Mouse (Mus musculus): ENCODE measurements at regions not wholly inside any gene's neighbourhood (a gene's known extent, or its start where the extent isn't known, plus 50 kb on each side); places are given as distances from the start of the nearest gene placed in this dataset.

GRCm38 (mm10) chr8:113303426-113303825 lies 332.0 kb upstream of the Mon1b start:
- TF ChIP-seq MAFK (IDR thresholded peaks at IDR 0.05; ENCODE audit: insufficient read depth, low read depth, low read length) (no peak), ZC3H11A (IDR thresholded peaks at IDR 0.05; ENCODE audit: borderline replicate concordance, low read depth, low read length) (no peak)

Data from ES-E14 (cell line).